Mouse (Mus musculus) ES-E14 (cell line): ENCODE data around the gene Fermt2.

Experiments
- CHD2 ChIP-seq: IDR thresholded peaks from 2 replicates; pipeline ENCODE4 v1.6.1; 2014; ENCODE audit warnings: mild to moderate bottlenecking, low read depth, low read length, inconsistent platforms
- HCFC1 ChIP-seq: IDR thresholded peaks from 2 replicates; pipeline ENCODE4 v1.6.1; 2012; ENCODE audit warnings: low read length, inconsistent platforms, borderline replicate concordance; ENCODE audit not compliant: insufficient read depth
- ZNF384 ChIP-seq: IDR thresholded peaks from 2 replicates; pipeline ENCODE4 v1.6.1; 2012; ENCODE audit warnings: low read depth, low read length, inconsistent platforms

DNA sequence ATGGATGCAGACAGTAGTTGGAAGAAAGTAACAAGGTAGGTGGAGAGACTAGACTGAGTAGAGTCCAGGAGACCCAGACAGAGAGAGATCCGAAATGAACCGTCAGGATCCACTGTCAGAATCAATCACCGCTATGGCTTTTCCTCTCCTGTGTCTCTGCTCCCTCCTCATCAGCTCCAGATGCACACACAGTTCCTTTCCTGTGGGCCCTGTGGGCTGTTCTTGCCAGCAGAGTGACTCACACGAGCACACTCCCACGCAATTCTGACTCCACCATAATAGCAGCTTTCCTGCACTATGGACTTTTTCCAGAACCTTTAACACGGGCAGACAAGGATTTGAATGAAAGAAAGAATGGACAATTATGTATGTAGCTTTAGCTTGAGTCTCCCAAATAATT is 31.8 kb upstream of the Fermt2 start:
- no peak for TF ChIP-seq HCFC1
- TF ChIP-seq CHD2, result no peak
- TF ChIP-seq ZNF384, result no peak
